Mouse (Mus musculus) lung, embryonic 16.5 days (tissue): ENCODE measurements around the gene Prox1. TPM values are rescaled to one million over a fixed set of nuclear protein-coding genes. Genes with fewer than 3 reads are reported as not detected.

Experiments used
- ATAC-seq: fragments of 200-750 bp; cut with Nextera tagmentation; 2 replicates; pipeline ENCODE4 v1.8.0; 2017; ENCODE audit warnings: low read depth, mild to moderate bottlenecking, moderate library complexity
- H3K27ac ChIP-seq: fragments of 300-500 bp; sonication (generic); 2 replicates; pipeline ENCODE4 v1.5.1; 2014; ENCODE audit warnings: mild to moderate bottlenecking, control low read depth, low read length
- H3K27me3 ChIP-seq: fragments of 300-500 bp; sonication (generic); 2 replicates; pipeline ENCODE4 v1.6.1; 2014; ENCODE audit warnings: low read depth, low read length, mixed read lengths; ENCODE audit not compliant: control insufficient read depth, insufficient read depth
- H3K36me3 ChIP-seq: fragments of 300-500 bp; sonication (generic); 2 replicates; pipeline ENCODE4 v1.6.1; 2014; ENCODE audit warnings: low read length; ENCODE audit not compliant: control insufficient read depth, insufficient read depth
- H3K4me1 ChIP-seq: fragments of 300-500 bp; sonication (generic); replicated peaks from 2 replicates; pipeline ENCODE4 v1.6.1; 2014; ENCODE audit warnings: low read length, mixed read lengths; ENCODE audit not compliant: control insufficient read depth, insufficient read depth
- H3K4me2 ChIP-seq: fragments of 300-500 bp; sonication (generic); 2 replicates; pipeline ENCODE4 v1.6.1; 2014; ENCODE audit warnings: low read depth, low read length, control low read depth
- H3K4me3 ChIP-seq: fragments of 300-500 bp; sonication (generic); 2 replicates; pipeline ENCODE4 v1.5.1; 2014; ENCODE audit warnings: mild to moderate bottlenecking, low read length, control low read depth
- H3K9ac ChIP-seq: fragments of 300-500 bp; sonication (generic); 2 replicates; pipeline ENCODE4 v1.6.1; 2014; ENCODE audit warnings: low read length, control low read depth
- H3K9me3 ChIP-seq: fragments of 300-500 bp; sonication (generic); 2 replicates; pipeline ENCODE4 v1.6.1; 2016; ENCODE audit warnings: low read length; ENCODE audit not compliant: control insufficient read depth
- WGBS: fragments of 180-500 bp; shearing (Covaris S2); extraction: QIAGEN DNeasy Blood & Tissue Kit; methylation state at CpG from one replicate; pipeline ENCODE4 v1.1.7; 2014; 5-methylcytosine and 5-hydroxymethylcytosine counted together
- polyA plus RNA-seq: library from polyadenylated mRNA; unstranded; fragments of >200 nt; fragmentation: Nextera tagmentation; extraction: Ambion mirVana; gene quantifications from 2 replicates; pipeline ENCODE4 v1.2.1, GENCODE M21; 2015

The Prox1 gene
- polyA plus RNA-seq, 1 experiment from 2014 or later = 1.8 TPM

DNA sequence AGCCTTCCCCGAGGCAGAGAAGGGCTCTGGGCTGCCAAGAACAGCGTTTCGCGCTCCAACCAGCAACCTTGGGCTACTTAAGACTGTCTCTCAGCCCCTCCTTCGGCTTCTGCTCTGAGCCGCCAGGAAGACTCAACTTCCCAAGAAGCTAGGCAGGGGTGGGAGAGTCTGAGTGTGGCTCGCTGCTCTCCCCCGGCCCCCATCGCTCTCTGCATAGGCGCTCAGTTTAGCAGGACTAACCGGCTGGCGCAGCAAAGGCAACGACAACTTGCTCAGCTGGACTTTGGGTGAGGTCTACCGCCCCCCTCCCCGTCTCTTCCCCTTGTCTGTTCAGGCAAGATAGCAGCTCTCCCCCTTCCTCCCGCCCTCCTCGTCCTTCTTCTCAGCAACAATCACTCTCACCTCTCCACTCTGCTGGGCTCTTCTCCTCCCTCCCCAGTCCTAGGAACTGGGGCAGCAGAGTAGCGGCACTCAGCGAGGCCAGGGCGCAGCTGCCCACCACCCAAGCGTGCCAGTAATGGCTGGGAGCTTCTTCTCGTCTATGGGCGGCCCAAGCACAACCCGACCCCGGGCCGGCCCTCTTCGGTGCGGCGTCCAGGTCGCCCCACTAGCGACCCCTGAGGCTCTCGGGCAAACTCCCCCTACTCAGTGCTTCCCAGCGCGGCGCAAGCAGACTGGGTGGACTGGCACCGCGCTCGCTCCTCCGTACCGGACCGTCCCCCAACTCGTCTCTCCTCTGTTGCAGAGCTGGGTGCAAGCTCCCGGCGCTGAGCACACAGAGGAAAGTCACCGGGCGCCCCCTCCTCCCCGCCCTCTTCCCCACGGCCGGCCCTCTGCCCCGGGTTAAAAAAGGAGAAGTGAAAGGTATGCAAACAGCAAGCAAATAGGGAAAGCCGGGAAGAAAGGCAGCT is 1.5 kb downstream of the Prox1 start:
- Histone ChIP-seq H3K4me1 (peaks cover 24% of the 10 kb centered on the region), H3K9me3 (no peaks in the 10 kb centered on the region), H3K9ac (peak overlapping the region; percentile 3; the same call in 1 of the 2 replicates), H3K36me3 (no peaks in the 10 kb centered on the region), H3K27ac (no peak overlapping the region), H3K27me3 (peaks cover 55% of the 10 kb centered on the region), H3K4me3 (peak overlapping the region; percentile 65), H3K4me2 (peak overlapping the region; percentile 94)
- WGBS = under 1% methylated on average over 48 of the region's 51 CpGs
- ATAC-seq = 0 out of 2 replicates have a peak, but pooled peaks have one; percentile 25

DNA sequence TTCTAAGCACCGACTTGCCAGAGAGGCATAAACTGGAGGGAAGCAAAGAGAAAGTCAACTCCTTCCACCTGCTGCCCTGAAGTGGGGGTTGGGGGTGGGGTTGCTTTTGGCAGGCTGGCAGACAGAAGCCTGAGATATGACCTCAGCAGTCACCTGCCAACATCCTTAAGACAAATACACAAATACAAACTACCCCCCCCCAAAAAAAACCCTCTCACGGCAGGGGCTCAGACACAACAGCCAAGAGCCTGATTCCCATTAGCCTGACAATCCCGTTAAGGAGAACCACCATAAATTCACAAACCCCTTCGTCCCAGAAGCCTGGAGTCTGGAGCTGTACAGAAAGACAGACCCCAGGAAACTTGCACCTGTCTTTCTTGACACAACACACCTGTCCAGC is 2.4 kb downstream of the Prox1 start:
- Histone ChIP-seq H3K36me3 (no peaks in the 10 kb centered on the region), H3K27ac (no peak overlapping the region), H3K4me3 (peak overlapping the region; percentile 65; the same call in 1 of the 2 replicates), H3K9me3 (no peaks in the 10 kb centered on the region), H3K4me1 (peaks cover 24% of the 10 kb centered on the region), H3K9ac (no peak overlapping the region), H3K4me2 (peak overlapping the region; percentile 94), H3K27me3 (peaks cover 50% of the 10 kb centered on the region)
- 3% methylated on average over 4 of the region's 4 CpGs for WGBS
- ATAC-seq = no peak

GRCm38 (mm10) chr1:190167609-190168008 is 2.9 kb downstream of the Prox1 start:
- Histone ChIP-seq H3K4me3 (no peak overlapping the region), H3K4me1 (peaks cover 19% of the 10 kb centered on the region), H3K9ac (no peak overlapping the region), H3K9me3 (no peaks in the 10 kb centered on the region), H3K4me2 (no peak overlapping the region), H3K36me3 (no peaks in the 10 kb centered on the region), H3K27me3 (peaks cover 45% of the 10 kb centered on the region), H3K27ac (no peak overlapping the region)
- ATAC-seq = no peak
- 5% methylated on average over 1 of the region's 1 CpGs for WGBS

- WGBS = 54% methylated on average over 4 of the region's 4 CpGs
- peaks cover 28% of the 10 kb centered on the region for H3K27me3 ChIP-seq
- H3K4me3 ChIP-seq = no peak overlapping the region
- ATAC-seq = no peak
- H3K4me2 ChIP-seq = no peak overlapping the region
- no peaks in the 10 kb centered on the region for H3K36me3 ChIP-seq
- peaks cover 21% of the 10 kb centered on the region for H3K4me1 ChIP-seq
- no peak overlapping the region for H3K9ac ChIP-seq
- no peak overlapping the region for H3K27ac ChIP-seq
- H3K9me3 ChIP-seq = no peaks in the 10 kb centered on the region
Observed at GRCm38 (mm10) chr1:190165511-190165910, 5.0 kb downstream of the Prox1 start.

DNA sequence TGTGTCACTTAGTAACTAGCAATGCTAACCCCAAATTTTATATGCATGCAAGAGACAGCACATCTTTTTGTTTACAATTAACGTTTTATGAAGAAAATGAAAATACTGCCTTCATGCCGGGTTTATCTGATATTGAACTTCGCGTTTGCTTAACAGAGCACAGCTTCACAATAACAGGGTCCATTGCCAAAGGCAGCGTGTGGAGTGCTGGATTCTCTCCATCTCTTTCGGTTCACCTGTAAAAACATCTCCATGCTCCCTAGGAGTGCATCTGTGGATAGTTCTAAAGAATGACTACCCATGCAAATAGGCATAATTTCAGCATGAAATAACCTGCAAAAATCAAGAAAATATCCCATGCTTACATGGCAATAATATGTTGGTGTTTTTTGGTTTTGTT is 7.0 kb downstream of the Prox1 start:
- H3K9me3 ChIP-seq = no peaks in the 10 kb centered on the region
- no peak overlapping the region for H3K4me3 ChIP-seq
- H3K36me3 ChIP-seq = no peaks in the 10 kb centered on the region
- WGBS = 74% methylated on average over 6 of the region's 6 CpGs
- H3K27ac ChIP-seq = no peak overlapping the region
- no peak for ATAC-seq
- H3K4me2 ChIP-seq = no peak overlapping the region
- no peak overlapping the region for H3K9ac ChIP-seq
- H3K4me1 ChIP-seq = peaks cover 8% of the 10 kb centered on the region; the same call in 1 of the 2 replicates
- peaks cover 18% of the 10 kb centered on the region for H3K27me3 ChIP-seq

GRCm38 (mm10) chr1:190161708-190162465 is 8.6 kb downstream of the Prox1 start:
- 53% methylated on average over 19 of the region's 19 CpGs for WGBS
- Histone ChIP-seq H3K9me3 (no peaks in the 10 kb centered on the region), H3K4me3 (peak overlapping the region; percentile 28), H3K27ac (peak overlapping the region; percentile 75), H3K36me3 (no peaks in the 10 kb centered on the region), H3K9ac (no peak overlapping the region), H3K27me3 (peaks cover 18% of the 10 kb centered on the region), H3K4me2 (peak overlapping the region; percentile 48), H3K4me1 (peaks cover 8% of the 10 kb centered on the region; the same call in 1 of the 2 replicates)
- ATAC-seq = peak; percentile 91

- Histone ChIP-seq H3K4me3 (peak overlapping the region; percentile 28), H3K36me3 (no peaks in the 10 kb centered on the region), H3K27ac (peak overlapping the region; percentile 75), H3K4me2 (peak overlapping the region; percentile 48), H3K9ac (no peak overlapping the region), H3K27me3 (peaks cover 21% of the 10 kb centered on the region), H3K4me1 (peaks cover 8% of the 10 kb centered on the region; the same call in 1 of the 2 replicates), H3K9me3 (no peaks in the 10 kb centered on the region)
- 51% methylated on average over 18 of the region's 18 CpGs for WGBS
- ATAC-seq = peak; percentile 79
Observed at GRCm38 (mm10) chr1:190161288-190161687, 9.2 kb downstream of the Prox1 start.

DNA sequence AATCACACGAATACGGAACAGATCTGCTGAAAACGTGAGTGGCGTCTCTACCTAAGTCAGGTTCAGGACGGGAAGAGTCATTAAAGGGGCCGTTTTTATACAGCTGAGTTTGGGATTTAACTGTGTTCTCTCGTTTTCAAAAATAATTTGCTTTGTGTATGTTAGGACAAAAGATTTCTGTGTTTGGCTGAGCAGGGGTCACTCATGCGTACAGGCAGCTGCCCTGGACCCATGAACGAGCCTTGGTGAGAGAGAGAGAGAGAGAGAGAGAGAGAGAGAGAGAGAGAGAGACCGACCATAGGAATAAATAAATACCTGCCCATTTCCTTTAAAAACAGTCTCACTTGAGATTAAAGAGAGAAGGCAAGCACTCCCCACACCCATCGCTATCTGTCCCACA is 11.1 kb downstream of the Prox1 start:
- no peak overlapping the region for H3K4me3 ChIP-seq
- no peak for ATAC-seq
- no peak overlapping the region for H3K4me2 ChIP-seq
- no peaks in the 10 kb centered on the region for H3K36me3 ChIP-seq
- H3K9me3 ChIP-seq = no peaks in the 10 kb centered on the region
- H3K27me3 ChIP-seq = peaks cover 15% of the 10 kb centered on the region; the same call in 1 of the 2 replicates
- 65% methylated on average over 11 of the region's 11 CpGs for whole genome bisulfite sequencing
- H3K9ac ChIP-seq = no peak overlapping the region
- H3K27ac ChIP-seq = no peak overlapping the region
- peaks cover 10% of the 10 kb centered on the region; the same call in 1 of the 2 replicates for H3K4me1 ChIP-seq

DNA sequence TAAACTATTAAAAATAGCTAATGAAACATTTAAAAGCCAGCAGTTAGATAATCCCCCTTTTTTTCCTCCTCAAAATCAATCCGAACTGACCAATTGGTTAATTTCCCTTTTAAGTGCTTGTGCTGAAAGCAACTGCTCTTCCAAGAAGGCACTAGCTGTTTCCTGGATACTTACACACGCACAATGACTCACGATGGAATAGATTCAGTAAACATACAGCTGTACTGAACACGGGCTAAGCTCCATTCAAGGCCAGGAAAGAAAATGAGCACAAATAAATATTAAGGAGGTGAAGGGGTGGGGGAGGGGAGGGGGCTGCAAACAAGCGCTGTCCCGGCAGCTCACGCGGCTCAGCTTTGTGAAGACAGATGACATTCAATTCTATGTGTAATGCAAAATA is 14.8 kb downstream of the Prox1 start:
- WGBS = 13% methylated on average over 8 of the region's 8 CpGs
- H3K4me1 ChIP-seq = peaks cover 2% of the 10 kb centered on the region; the same call in 1 of the 2 replicates
- H3K36me3 ChIP-seq = no peaks in the 10 kb centered on the region
- H3K27ac ChIP-seq = no peak overlapping the region
- no peak for ATAC-seq
- H3K9ac ChIP-seq = no peak overlapping the region
- H3K4me3 ChIP-seq = no peak overlapping the region
- H3K27me3 ChIP-seq = peaks cover 15% of the 10 kb centered on the region; the same call in 1 of the 2 replicates
- no peaks in the 10 kb centered on the region for H3K9me3 ChIP-seq
- H3K4me2 ChIP-seq = no peak overlapping the region
